Mouse (Mus musculus) limb, embryonic 14.5 days (tissue): ENCODE data around the gene Pla2g2f. TPM values are rescaled to one million over a fixed set of nuclear protein-coding genes. Genes with fewer than 3 reads are reported as not detected.

Experiments used
- ATAC-seq: fragments of 200-750 bp; cut with Nextera tagmentation; 2 replicates; pipeline ENCODE4 v1.8.0; 2017; ENCODE audit warnings: low read depth, moderate number of reproducible peaks, moderate TSS enrichment; ENCODE audit not compliant: low FRiP score
- DNase-seq: peaks from one replicate; pipeline ENCODE4 v3.0.0-alpha.2; 2015; ENCODE audit warnings: low spot score
- H3K27ac ChIP-seq: fragments of 300-500 bp; sonication (generic); replicated peaks from 2 replicates; pipeline ENCODE4 v1.5.1; 2014; ENCODE audit warnings: low read depth, mild to moderate bottlenecking, low read length, moderate library complexity, mixed read lengths
- H3K27me3 ChIP-seq: fragments of 300-500 bp; sonication (generic); 2 replicates; pipeline ENCODE4 v1.6.1; 2014; ENCODE audit warnings: low read length, mixed read lengths; ENCODE audit not compliant: control insufficient read depth, insufficient read depth
- H3K36me3 ChIP-seq: fragments of 300-500 bp; sonication (generic); 2 replicates; pipeline ENCODE4 v1.6.1; 2014; ENCODE audit warnings: mild to moderate bottlenecking, low read length, moderate library complexity, mixed read lengths; ENCODE audit not compliant: control insufficient read depth, insufficient read depth
- H3K4me1 ChIP-seq: fragments of 300-500 bp; sonication (generic); 2 replicates; pipeline ENCODE4 v1.6.1; 2014; ENCODE audit warnings: antibody characterized with exemption, low read length, mixed read lengths; ENCODE audit not compliant: control insufficient read depth, insufficient read depth
- H3K4me2 ChIP-seq: fragments of 300-500 bp; sonication (generic); replicated peaks from 2 replicates; pipeline ENCODE4 v1.6.1; 2014; ENCODE audit warnings: low read depth, mild to moderate bottlenecking, low read length, moderate library complexity; ENCODE audit not compliant: severe bottlenecking
- H3K4me3 ChIP-seq: fragments of 300-500 bp; sonication (generic); replicated peaks from 2 replicates; pipeline ENCODE4 v1.5.1; 2014; ENCODE audit warnings: low read length
- H3K9ac ChIP-seq: fragments of 300-500 bp; sonication (generic); 2 replicates; pipeline ENCODE4 v1.6.1; 2014; ENCODE audit warnings: mild to moderate bottlenecking, low read depth, low read length, moderate library complexity; ENCODE audit not compliant: severe bottlenecking
- H3K9me3 ChIP-seq: fragments of 300-500 bp; sonication (generic); 2 replicates; pipeline ENCODE4 v1.6.1; 2016; ENCODE audit warnings: low read length; ENCODE audit not compliant: control insufficient read depth
- POLR2A ChIP-seq: fragments of 200-500 bp; IDR thresholded peaks from 2 replicates; pipeline ENCODE4 v1.8.0; 2012; ENCODE audit warnings: inconsistent platforms, mild to moderate bottlenecking, moderate library complexity, borderline replicate concordance; ENCODE audit not compliant: insufficient read depth, insufficient read length; ENCODE audit errors: extremely low read depth
- WGBS: fragments of 180-500 bp; shearing (Covaris S2); extraction: QIAGEN DNeasy Blood & Tissue Kit; methylation state at CpG from one replicate; pipeline ENCODE4 v1.1.7; 2014; 5-methylcytosine and 5-hydroxymethylcytosine counted together
- polyA plus RNA-seq, 2 experiments: library from polyadenylated mRNA; depleted of rRNA in 1 of 2; stranded (reverse) in 1 of 2; unstranded in 1 of 2; fragments of >200 nt; fragmentation: Nextera tagmentation in 1 of 2; extraction: Ambion mirVana in 1 of 2; gene quantifications; 2 replicates each; pipeline versions ENCODE4 v1.2.1 to v1.2.3; 2012 to 2014

The Pla2g2f gene
- polyA plus RNA-seq, 2 experiments, result 11.9 to 15.7 TPM

GRCm38 (mm10) chr4:138771970-138772369, 14.5 kb upstream of the Pla2g2f start:
- Histone ChIP-seq H3K27me3 (no peaks in the 10 kb centered on the region), H3K4me2 (no peak overlapping the region), H3K27ac (no peak overlapping the region), H3K4me1 (no peaks in the 10 kb centered on the region), H3K36me3 (no peaks in the 10 kb centered on the region), H3K9me3 (no peaks in the 10 kb centered on the region), H3K9ac (no peak overlapping the region), H3K4me3 (no peak overlapping the region)
- 73% methylated on average over 10 of the region's 10 CpGs for WGBS
- no peak for TF ChIP-seq POLR2A
- ATAC-seq (no peak), DNase-seq (no peak)

GRCm38 (mm10) chr4:138762266-138762665, 4.8 kb upstream of the Pla2g2f start:
- Histone ChIP-seq H3K4me3 (no peak overlapping the region), H3K36me3 (no peaks in the 10 kb centered on the region), H3K27ac (no peak overlapping the region), H3K4me1 (no peaks in the 10 kb centered on the region), H3K4me2 (no peak overlapping the region), H3K9me3 (no peaks in the 10 kb centered on the region), H3K9ac (no peak overlapping the region), H3K27me3 (no peaks in the 10 kb centered on the region)
- ATAC-seq (no peak), DNase-seq (no peak)
- WGBS, result 83% methylated on average over 9 of the region's 9 CpGs
- TF ChIP-seq POLR2A, result no peak

GRCm38 (mm10) chr4:138755983-138756382, 1.4 kb downstream of the Pla2g2f start:
- no peak overlapping the region for H3K4me3 ChIP-seq
- TF ChIP-seq POLR2A, result no peak
- peaks cover 4% of the 10 kb centered on the region; the same call in 1 of the 2 replicates for H3K4me1 ChIP-seq
- no peak overlapping the region for H3K9ac ChIP-seq
- no peak overlapping the region for H3K4me2 ChIP-seq
- H3K36me3 ChIP-seq, result no peaks in the 10 kb centered on the region
- no peak overlapping the region for H3K27ac ChIP-seq
- ATAC-seq, result no peak
- no peaks in the 10 kb centered on the region for H3K9me3 ChIP-seq
- 39% methylated on average over 11 of the region's 11 CpGs for WGBS
- DNase-seq, result no peak
- no peaks in the 10 kb centered on the region for H3K27me3 ChIP-seq

GRCm38 (mm10) chr4:138755439-138755838, 2.0 kb downstream of the Pla2g2f start:
- H3K4me3 ChIP-seq, result no peak overlapping the region
- no peaks in the 10 kb centered on the region for H3K36me3 ChIP-seq
- H3K4me1 ChIP-seq, result peaks cover 4% of the 10 kb centered on the region; the same call in 1 of the 2 replicates
- DNase-seq (no peak), ATAC-seq (no peak)
- H3K27me3 ChIP-seq, result no peaks in the 10 kb centered on the region
- no peak overlapping the region for H3K27ac ChIP-seq
- no peak for TF ChIP-seq POLR2A
- no peak overlapping the region for H3K4me2 ChIP-seq
- H3K9ac ChIP-seq, result no peak overlapping the region
- no peaks in the 10 kb centered on the region for H3K9me3 ChIP-seq
- 67% methylated on average over 4 of the region's 4 CpGs for WGBS

- H3K4me1 ChIP-seq, result peaks cover 4% of the 10 kb centered on the region; the same call in 1 of the 2 replicates
- H3K27ac ChIP-seq, result no peak overlapping the region
- H3K36me3 ChIP-seq, result no peaks in the 10 kb centered on the region
- no peaks in the 10 kb centered on the region for H3K9me3 ChIP-seq
- TF ChIP-seq POLR2A, result no peak
- no peak overlapping the region for H3K4me3 ChIP-seq
- H3K9ac ChIP-seq, result no peak overlapping the region
- H3K27me3 ChIP-seq, result no peaks in the 10 kb centered on the region
- 82% methylated on average over 9 of the region's 9 CpGs for WGBS
- no peak for ATAC-seq
- no peak overlapping the region for H3K4me2 ChIP-seq
- no peak for DNase-seq
Observed at GRCm38 (mm10) chr4:138754432-138754831, 3.0 kb downstream of the Pla2g2f start.

- Histone ChIP-seq H3K36me3 (no peaks in the 10 kb centered on the region), H3K9me3 (no peaks in the 10 kb centered on the region), H3K9ac (no peak overlapping the region), H3K27me3 (no peaks in the 10 kb centered on the region), H3K4me3 (no peak overlapping the region), H3K27ac (no peak overlapping the region), H3K4me2 (no peak overlapping the region), H3K4me1 (peaks cover 4% of the 10 kb centered on the region; the same call in 1 of the 2 replicates)
- TF ChIP-seq POLR2A, result no peak
- ATAC-seq, result no peak
- 96% methylated on average over 3 of the region's 3 CpGs for WGBS
- DNase-seq, result no peak
Observed at GRCm38 (mm10) chr4:138753608-138754007, 3.8 kb downstream of the Pla2g2f start.
